Mouse (Mus musculus): ENCODE measurements around the gene Ptpn13.

GRCm38 (mm10) chr5:103587219-103587618 lies 162.2 kb downstream of the Ptpn13 start:
- TF ChIP-seq POLR2A (IDR thresholded peaks at IDR 0.05; ENCODE audit: control insufficient read depth, low read depth, low read length) = no peak
- no peak; the same call in 1 of the 2 replicates for TF ChIP-seq CTCF (IDR thresholded peaks at IDR 0.05; ENCODE audit: control insufficient read depth, insufficient read depth, insufficient replicate concordance, low read depth, low read length)
